Mouse (Mus musculus) mesoderm, embryonic 11.5 days (tissue): ENCODE results near the gene Akt1.

Experiments used
- DNase-seq: peaks from one replicate; pipeline ENCODE4 v3.0.0-alpha.2; 2012; ENCODE audit warnings: low read depth, low spot score

Gene Akt1

GRCm38 (mm10) chr12:112688458-112688857 is 13.8 kb upstream of the Akt1 start:
- no peak for DNase-seq

- DNase-seq = no peak
These were observed 8.7 kb upstream of the Akt1 start for GRCm38 (mm10) chr12:112683351-112683750.

GRCm38 (mm10) chr12:112679027-112679996 is 4.6 kb upstream of the Akt1 start:
- no peak for DNase-seq

- DNase-seq = peak; percentile 88
These were observed 3.9 kb upstream of the Akt1 start, which contains the start of gene Zbtb42 for GRCm38 (mm10) chr12:112678555-112679026. Gene Zbtb42 (plus strand): TSS chr12:112678828.

- DNase-seq = no peak
These were observed 3.4 kb upstream of the Akt1 start for GRCm38 (mm10) chr12:112677943-112678554.

- no peak for DNase-seq
These were observed 2.4 kb upstream of the Akt1 start for GRCm38 (mm10) chr12:112677076-112677475.

- peak; percentile 91 for DNase-seq
These were observed 756 bp upstream of the Akt1 start for GRCm38 (mm10) chr12:112675245-112676035.

- DNase-seq = peak; percentile 23
These were observed 1.1 kb downstream of the Akt1 start for GRCm38 (mm10) chr12:112673576-112674091.

GRCm38 (mm10) chr12:112672744-112673575 is 1.7 kb downstream of the Akt1 start:
- peak; percentile 65 for DNase-seq

GRCm38 (mm10) chr12:112671891-112672290 is 2.8 kb downstream of the Akt1 start:
- DNase-seq = peak; percentile 22

- DNase-seq = no peak
These were observed 3.8 kb downstream of the Akt1 start for GRCm38 (mm10) chr12:112670718-112671393.

GRCm38 (mm10) chr12:112667619-112668297 is 6.9 kb downstream of the Akt1 start:
- DNase-seq = no peak

GRCm38 (mm10) chr12:112665881-112666544 is 8.7 kb downstream of the Akt1 start:
- DNase-seq = no peak

- peak; percentile 34 for DNase-seq
These were observed 9.2 kb downstream of the Akt1 start for GRCm38 (mm10) chr12:112665445-112665844.

GRCm38 (mm10) chr12:112664656-112665055 is 10.0 kb downstream of the Akt1 start:
- DNase-seq = no peak

- DNase-seq = peak; percentile 41
These were observed 10.6 kb downstream of the Akt1 start for GRCm38 (mm10) chr12:112664124-112664523.

GRCm38 (mm10) chr12:112663716-112664115 is 11.0 kb downstream of the Akt1 start:
- no peak for DNase-seq

GRCm38 (mm10) chr12:112663303-112663702 is 11.4 kb downstream of the Akt1 start:
- no peak for DNase-seq

- DNase-seq = no peak
These were observed 12.8 kb downstream of the Akt1 start for GRCm38 (mm10) chr12:112661851-112662250.
